Mouse (Mus musculus): ENCODE measurements around the gene Naip2. TPM values are rescaled to one million over a fixed set of nuclear protein-coding genes. Genes with fewer than 3 reads are reported as not detected.

Gene Naip2
- polyA plus RNA-seq, 1 experiment from 2014 or later: 0.11 TPM

GRCm38 (mm10) chr13:100124423-100125257, 77.3 kb downstream of the Naip2 start, which contains the start of gene Smn1:
Smn1 (plus strand) TSS chr13:100124852.
- Histone ChIP-seq H3K36me3 (ENCODE audit: control insufficient read depth, insufficient read depth, low read length) (peaks cover 14% of the 10 kb centered on the region), H3K27me3 (ENCODE audit: control insufficient read depth, insufficient read depth, low read length) (no peaks in the 10 kb centered on the region), H3K4me2 (ENCODE audit: low read depth, low read length) (peak within 1 kb of the TSS; percentile 95), H3K4me3 (ENCODE audit: low read depth, low read length) (peak within 1 kb of the TSS; percentile 96), H3K9me3 (ENCODE audit: control insufficient read depth, low read length) (no peaks in the 10 kb centered on the region), H3K9ac (replicated peaks; ENCODE audit: low read depth, low read length) (peak within 1 kb of the TSS; percentile 82), H3K27ac (ENCODE audit: low read depth, low read length) (no peak within 1 kb of the TSS; the same call in 1 of the 2 replicates), H3K4me1 (ENCODE audit: control insufficient read depth, insufficient read depth, low read length) (peaks cover 8% of the 10 kb centered on the region)
- 5% methylated on average over 42 of the region's 42 CpGs for WGBS
- ATAC-seq (ENCODE audit: low read depth): peak; percentile 99

GRCm38 (mm10) chr13:100123970-100124369, 77.9 kb downstream of the Naip2 start:
- ATAC-seq (ENCODE audit: low read depth): peak; percentile 39
- Histone ChIP-seq H3K9ac (replicated peaks; ENCODE audit: low read depth, low read length) (peak overlapping the region; percentile 82; the same call in 1 of the 2 replicates), H3K9me3 (ENCODE audit: control insufficient read depth, low read length) (no peaks in the 10 kb centered on the region), H3K27ac (ENCODE audit: low read depth, low read length) (no peak overlapping the region; the same call in 1 of the 2 replicates), H3K36me3 (ENCODE audit: control insufficient read depth, insufficient read depth, low read length) (peaks cover 12% of the 10 kb centered on the region), H3K4me1 (ENCODE audit: control insufficient read depth, insufficient read depth, low read length) (peaks cover 8% of the 10 kb centered on the region), H3K27me3 (ENCODE audit: control insufficient read depth, insufficient read depth, low read length) (no peaks in the 10 kb centered on the region), H3K4me3 (ENCODE audit: low read depth, low read length) (peak overlapping the region; percentile 96), H3K4me2 (ENCODE audit: low read depth, low read length) (peak overlapping the region; percentile 95)
- WGBS: 80% methylated on average over 3 of the region's 3 CpGs

GRCm38 (mm10) chr13:100112218-100112972, 89.5 kb downstream of the Naip2 start:
- no peak overlapping the region for H3K4me3 ChIP-seq (ENCODE audit: low read depth, low read length)
- WGBS: 43% methylated on average over 5 of the region's 5 CpGs

GRCm38 (mm10) chr13:100107652-100108472, 94.0 kb downstream of the Naip2 start, which contains the start of gene Serf1:
Serf1 (plus strand) TSS chr13:100108012.
- no peaks in the 10 kb centered on the region for H3K9me3 ChIP-seq (ENCODE audit: control insufficient read depth, low read length)
- peak within 1 kb of the TSS; percentile 83 for H3K4me3 ChIP-seq (ENCODE audit: low read depth, low read length)
- under 1% methylated on average over 61 of the region's 76 CpGs for WGBS

More at GRCm38 (mm10) chr13:100112218-100112972, 89.5 kb downstream of the Naip2 start:
- Histone ChIP-seq H3K4me2 (ENCODE audit: low read depth, low read length) (no peak overlapping the region), H3K36me3 (ENCODE audit: control insufficient read depth, insufficient read depth, low read length) (peaks cover 9% of the 10 kb centered on the region; the same call in 1 of the 2 replicates), H3K9me3 (ENCODE audit: control insufficient read depth, low read length) (no peaks in the 10 kb centered on the region), H3K4me1 (ENCODE audit: control insufficient read depth, insufficient read depth, low read length) (peaks cover 5% of the 10 kb centered on the region), H3K27ac (ENCODE audit: low read depth, low read length) (no peak overlapping the region), H3K9ac (replicated peaks; ENCODE audit: low read depth, low read length) (no peak overlapping the region), H3K27me3 (ENCODE audit: control insufficient read depth, insufficient read depth, low read length) (no peaks in the 10 kb centered on the region)
- no peak for ATAC-seq (ENCODE audit: low read depth)

DNA sequence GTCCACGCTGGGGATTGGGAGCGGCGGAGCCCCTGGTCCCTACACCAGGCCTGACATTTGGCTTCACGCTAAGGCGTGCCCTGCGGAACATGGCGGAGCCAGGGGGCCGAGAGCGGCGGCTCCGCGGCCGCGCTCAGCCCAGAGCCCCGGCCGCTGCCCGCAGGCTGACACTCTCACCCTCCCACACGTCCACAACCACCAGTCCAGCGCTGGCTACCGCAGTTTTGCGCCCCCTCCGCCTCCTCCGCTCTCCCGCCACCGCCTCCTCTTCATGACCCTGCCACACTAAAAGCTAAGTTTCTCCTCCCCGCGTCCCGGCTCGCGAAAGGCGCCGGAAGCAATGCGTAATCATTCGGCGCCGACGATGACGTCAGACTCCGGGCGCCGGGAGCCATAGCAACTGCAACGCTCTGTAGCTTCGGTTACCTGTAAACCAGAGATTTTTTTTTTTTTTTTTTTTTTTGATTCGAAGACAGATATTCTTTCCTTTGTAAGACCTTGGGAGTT, 98.1 kb downstream of the Naip2 start, which contains the start of gene Bdp1:
Gene Bdp1 (minus strand): TSS at position 323 of the 507 bp plus-strand sequence.
- Histone ChIP-seq H3K36me3 (ENCODE audit: control insufficient read depth, insufficient read depth, low read length) (no peaks in the 10 kb centered on the region), H3K4me2 (ENCODE audit: low read depth, low read length) (peak within 1 kb of the TSS; percentile 50), H3K27me3 (ENCODE audit: control insufficient read depth, insufficient read depth, low read length) (no peaks in the 10 kb centered on the region), H3K4me1 (ENCODE audit: control insufficient read depth, insufficient read depth, low read length) (peaks cover 19% of the 10 kb centered on the region), H3K4me3 (ENCODE audit: low read depth, low read length) (peak within 1 kb of the TSS; percentile 89), H3K27ac (ENCODE audit: low read depth, low read length) (peak within 1 kb of the TSS; percentile 70), H3K9ac (replicated peaks; ENCODE audit: low read depth, low read length) (peak within 1 kb of the TSS; percentile 74), H3K9me3 (ENCODE audit: control insufficient read depth, low read length) (no peaks in the 10 kb centered on the region)
- 1% methylated on average over 43 of the region's 44 CpGs for WGBS
- peak; percentile 80 for ATAC-seq (ENCODE audit: low read depth)

More at GRCm38 (mm10) chr13:100107652-100108472, 94.0 kb downstream of the Naip2 start, which contains the start of gene Serf1:
- peak within 1 kb of the TSS; percentile 85 for H3K4me2 ChIP-seq (ENCODE audit: low read depth, low read length)
- no peaks in the 10 kb centered on the region for H3K27me3 ChIP-seq (ENCODE audit: control insufficient read depth, insufficient read depth, low read length)
- ATAC-seq (ENCODE audit: low read depth): peak; percentile 76
- peak within 1 kb of the TSS; percentile 80 for H3K9ac ChIP-seq (replicated peaks; ENCODE audit: low read depth, low read length)
- peaks cover 9% of the 10 kb centered on the region for H3K4me1 ChIP-seq (ENCODE audit: control insufficient read depth, insufficient read depth, low read length)
- H3K27ac ChIP-seq (ENCODE audit: low read depth, low read length): peak within 1 kb of the TSS; percentile 70
- H3K36me3 ChIP-seq (ENCODE audit: control insufficient read depth, insufficient read depth, low read length): no peaks in the 10 kb centered on the region

GRCm38 (mm10) chr13:100103052-100103658, 98.7 kb downstream of the Naip2 start:
- peak overlapping the region; percentile 74 for H3K9ac ChIP-seq (replicated peaks; ENCODE audit: low read depth, low read length)
- H3K4me3 ChIP-seq (ENCODE audit: low read depth, low read length): peak overlapping the region; percentile 89
- WGBS: 9% methylated on average over 15 of the region's 15 CpGs
- peaks cover 19% of the 10 kb centered on the region for H3K4me1 ChIP-seq (ENCODE audit: control insufficient read depth, insufficient read depth, low read length)
- H3K27me3 ChIP-seq (ENCODE audit: control insufficient read depth, insufficient read depth, low read length): no peaks in the 10 kb centered on the region
- H3K4me2 ChIP-seq (ENCODE audit: low read depth, low read length): peak overlapping the region; percentile 50
- ATAC-seq (ENCODE audit: low read depth): no peak
- no peaks in the 10 kb centered on the region for H3K9me3 ChIP-seq (ENCODE audit: control insufficient read depth, low read length)
- H3K27ac ChIP-seq (ENCODE audit: low read depth, low read length): peak overlapping the region; percentile 70; the same call in 1 of the 2 replicates
- H3K36me3 ChIP-seq (ENCODE audit: control insufficient read depth, insufficient read depth, low read length): no peaks in the 10 kb centered on the region

- H3K36me3 ChIP-seq (ENCODE audit: control insufficient read depth, insufficient read depth, low read length): peaks cover 25% of the 10 kb centered on the region
- ATAC-seq (ENCODE audit: low read depth): no peak
- 97% methylated on average over 6 of the region's 6 CpGs for WGBS
- no peak overlapping the region for H3K27ac ChIP-seq (ENCODE audit: low read depth, low read length)
- no peak overlapping the region for H3K4me3 ChIP-seq (ENCODE audit: low read depth, low read length)
- peaks cover 15% of the 10 kb centered on the region for H3K4me1 ChIP-seq (ENCODE audit: control insufficient read depth, insufficient read depth, low read length)
- H3K9ac ChIP-seq (replicated peaks; ENCODE audit: low read depth, low read length): no peak overlapping the region
- H3K4me2 ChIP-seq (ENCODE audit: low read depth, low read length): no peak overlapping the region
- no peaks in the 10 kb centered on the region for H3K9me3 ChIP-seq (ENCODE audit: control insufficient read depth, low read length)
- no peaks in the 10 kb centered on the region for H3K27me3 ChIP-seq (ENCODE audit: control insufficient read depth, insufficient read depth, low read length)
Measured at GRCm38 (mm10) chr13:100098808-100099207, 103.1 kb downstream of the Naip2 start.

All from neural tube, embryonic 14.5 days (tissue).